Mouse (Mus musculus): ENCODE measurements around the gene Gm12185.
"Not testable (repeated sequence)": the region's sequence is repeated elsewhere in the genome, so short reads cannot be mapped to it uniquely, and the experiment has no call there.

- TF ChIP-seq POLR2A (IDR thresholded peaks at IDR 0.05; ENCODE audit: insufficient read length, low read depth); POLR2AphosphoS2 (IDR thresholded peaks at IDR 0.05; ENCODE audit: insufficient read length, low read depth); CEBPB (IDR thresholded peaks at IDR 0.05; ENCODE audit: insufficient read depth, poor library complexity, severe bottlenecking); TCF3 (IDR thresholded peaks at IDR 0.05; ENCODE audit: insufficient read length, low read depth); MYOD1 (IDR thresholded peaks at IDR 0.05; ENCODE audit: control insufficient read depth in 1 of 3, insufficient read length in 2 of 3, low read depth in 2 of 3); USF1 (IDR thresholded peaks at IDR 0.05; ENCODE audit: low read depth); MAX (IDR thresholded peaks at IDR 0.05; ENCODE audit: low read depth); E2F4 (IDR thresholded peaks at IDR 0.05; ENCODE audit: insufficient read depth); MYOG (IDR thresholded peaks at IDR 0.05; ENCODE audit: control insufficient read depth in 1 of 3, insufficient read depth in 1 of 3, insufficient read length in 2 of 3, low read depth in 2 of 3): not testable (repeated sequence)
Observed at GRCm38 (mm10) chr11:49006317-49006716, 14.3 kb upstream of the Gm12185 start.
